Mouse (Mus musculus): ENCODE results near the gene Crtc3. TPM values are rescaled to one million over a fixed set of nuclear protein-coding genes. Genes with fewer than 3 reads are reported as not detected.
A peak's percentile ranks its signal among the peaks of the same experiment; 100 is the strongest.

The Crtc3 gene
- polyA plus RNA-seq, 1 experiment: 10.8 TPM

- no peak for TF ChIP-seq POLR2A (IDR thresholded peaks at IDR 0.05; ENCODE audit: extremely low read depth, insufficient read depth, low read length)
- TF ChIP-seq CTCF (IDR thresholded peaks at IDR 0.05; ENCODE audit: extremely low read depth, insufficient read depth, low read length): peak; percentile 65
- peaks cover 1% of the 10 kb centered on the region; the same call in 1 of the 2 replicates for H3K4me1 ChIP-seq (ENCODE audit: control insufficient read depth, insufficient read depth, low read length)
- no peak overlapping the region for H3K27ac ChIP-seq (ENCODE audit: insufficient read depth, low read length)
- no peak overlapping the region for H3K4me3 ChIP-seq (ENCODE audit: insufficient read depth, low read length)
These were observed 108.3 kb downstream of the Crtc3 start for GRCm38 (mm10) chr7:80580368-80580767.

- TF ChIP-seq CTCF (IDR thresholded peaks at IDR 0.05; ENCODE audit: extremely low read depth, insufficient read depth, low read length) (no peak), POLR2A (IDR thresholded peaks at IDR 0.05; ENCODE audit: extremely low read depth, insufficient read depth, low read length) (no peak)
- H3K4me3 ChIP-seq (ENCODE audit: insufficient read depth, low read length): no peak overlapping the region
- H3K27ac ChIP-seq (ENCODE audit: insufficient read depth, low read length): no peak overlapping the region
- peaks cover 1% of the 10 kb centered on the region; the same call in 1 of the 2 replicates for H3K4me1 ChIP-seq (ENCODE audit: control insufficient read depth, insufficient read depth, low read length)
These were observed 111.2 kb downstream of the Crtc3 start for GRCm38 (mm10) chr7:80577417-80577980.

- TF ChIP-seq POLR2A (IDR thresholded peaks at IDR 0.05; ENCODE audit: extremely low read depth, insufficient read depth, low read length): no peak
- no peak for TF ChIP-seq CTCF (IDR thresholded peaks at IDR 0.05; ENCODE audit: extremely low read depth, insufficient read depth, low read length)
- no peak overlapping the region for H3K27ac ChIP-seq (ENCODE audit: insufficient read depth, low read length)
- peaks cover 1% of the 10 kb centered on the region; the same call in 1 of the 2 replicates for H3K4me1 ChIP-seq (ENCODE audit: control insufficient read depth, insufficient read depth, low read length)
- no peak overlapping the region for H3K4me3 ChIP-seq (ENCODE audit: insufficient read depth, low read length)
These were observed 112.1 kb downstream of the Crtc3 start for GRCm38 (mm10) chr7:80576626-80577025.

- no peak overlapping the region for H3K4me3 ChIP-seq (ENCODE audit: insufficient read depth, low read length)
- H3K27ac ChIP-seq (ENCODE audit: insufficient read depth, low read length): no peak overlapping the region
- H3K4me1 ChIP-seq (ENCODE audit: control insufficient read depth, insufficient read depth, low read length): peaks cover 1% of the 10 kb centered on the region; the same call in 1 of the 2 replicates
- TF ChIP-seq CTCF (IDR thresholded peaks at IDR 0.05; ENCODE audit: extremely low read depth, insufficient read depth, low read length): no peak
- no peak for TF ChIP-seq POLR2A (IDR thresholded peaks at IDR 0.05; ENCODE audit: extremely low read depth, insufficient read depth, low read length)
These were observed 112.9 kb downstream of the Crtc3 start for GRCm38 (mm10) chr7:80575750-80576149.

GRCm38 (mm10) chr7:80573076-80573475 is 115.6 kb downstream of the Crtc3 start:
- TF ChIP-seq CTCF (IDR thresholded peaks at IDR 0.05; ENCODE audit: extremely low read depth, insufficient read depth, low read length) (no peak), POLR2A (IDR thresholded peaks at IDR 0.05; ENCODE audit: extremely low read depth, insufficient read depth, low read length) (no peak)
- Histone ChIP-seq H3K4me3 (ENCODE audit: insufficient read depth, low read length) (no peak overlapping the region), H3K27ac (ENCODE audit: insufficient read depth, low read length) (no peak overlapping the region), H3K4me1 (ENCODE audit: control insufficient read depth, insufficient read depth, low read length) (peaks cover 1% of the 10 kb centered on the region; the same call in 1 of the 2 replicates)

GRCm38 (mm10) chr7:80567982-80568381 is 120.7 kb downstream of the Crtc3 start:
- no peaks in the 10 kb centered on the region for H3K4me1 ChIP-seq (ENCODE audit: control insufficient read depth, insufficient read depth, low read length)
- no peak overlapping the region for H3K4me3 ChIP-seq (ENCODE audit: insufficient read depth, low read length)
- TF ChIP-seq CTCF (IDR thresholded peaks at IDR 0.05; ENCODE audit: extremely low read depth, insufficient read depth, low read length): no peak
- no peak for TF ChIP-seq POLR2A (IDR thresholded peaks at IDR 0.05; ENCODE audit: extremely low read depth, insufficient read depth, low read length)
- H3K27ac ChIP-seq (ENCODE audit: insufficient read depth, low read length): no peak overlapping the region

- no peak overlapping the region for H3K27ac ChIP-seq (ENCODE audit: insufficient read depth, low read length)
- no peak overlapping the region for H3K4me3 ChIP-seq (ENCODE audit: insufficient read depth, low read length)
- no peaks in the 10 kb centered on the region for H3K4me1 ChIP-seq (ENCODE audit: control insufficient read depth, insufficient read depth, low read length)
- no peak for TF ChIP-seq POLR2A (IDR thresholded peaks at IDR 0.05; ENCODE audit: extremely low read depth, insufficient read depth, low read length)
- no peak for TF ChIP-seq CTCF (IDR thresholded peaks at IDR 0.05; ENCODE audit: extremely low read depth, insufficient read depth, low read length)
These were observed 126.7 kb downstream of the Crtc3 start for GRCm38 (mm10) chr7:80561931-80562330.

- TF ChIP-seq POLR2A (IDR thresholded peaks at IDR 0.05; ENCODE audit: extremely low read depth, insufficient read depth, low read length) (no peak), CTCF (IDR thresholded peaks at IDR 0.05; ENCODE audit: extremely low read depth, insufficient read depth, low read length) (no peak)
- no peak overlapping the region for H3K27ac ChIP-seq (ENCODE audit: insufficient read depth, low read length)
- no peak overlapping the region for H3K4me3 ChIP-seq (ENCODE audit: insufficient read depth, low read length)
- no peaks in the 10 kb centered on the region for H3K4me1 ChIP-seq (ENCODE audit: control insufficient read depth, insufficient read depth, low read length)
These were observed 127.4 kb downstream of the Crtc3 start for GRCm38 (mm10) chr7:80561271-80561670.

GRCm38 (mm10) chr7:80558572-80558971 is 130.1 kb downstream of the Crtc3 start:
- no peak for TF ChIP-seq CTCF (IDR thresholded peaks at IDR 0.05; ENCODE audit: extremely low read depth, insufficient read depth, low read length)
- TF ChIP-seq POLR2A (IDR thresholded peaks at IDR 0.05; ENCODE audit: extremely low read depth, insufficient read depth, low read length): no peak
- no peak overlapping the region for H3K4me3 ChIP-seq (ENCODE audit: insufficient read depth, low read length)
- no peak overlapping the region for H3K27ac ChIP-seq (ENCODE audit: insufficient read depth, low read length)
- H3K4me1 ChIP-seq (ENCODE audit: control insufficient read depth, insufficient read depth, low read length): no peaks in the 10 kb centered on the region; the same call in 1 of the 2 replicates

- no peak for TF ChIP-seq POLR2A (IDR thresholded peaks at IDR 0.05; ENCODE audit: extremely low read depth, insufficient read depth, low read length)
- 0 out of 2 replicates have a peak, but pooled peaks have one; percentile 4 for TF ChIP-seq CTCF (IDR thresholded peaks at IDR 0.05; ENCODE audit: extremely low read depth, insufficient read depth, low read length)
- H3K4me1 ChIP-seq (ENCODE audit: control insufficient read depth, insufficient read depth, low read length): no peaks in the 10 kb centered on the region; the same call in 1 of the 2 replicates
- H3K4me3 ChIP-seq (ENCODE audit: insufficient read depth, low read length): no peak overlapping the region
- H3K27ac ChIP-seq (ENCODE audit: insufficient read depth, low read length): no peak overlapping the region
These were observed 130.6 kb downstream of the Crtc3 start for GRCm38 (mm10) chr7:80558101-80558500.
